Mouse (Mus musculus): ENCODE measurements at regions not wholly inside any gene's neighbourhood (a gene's known extent, or its start where the extent isn't known, plus 50 kb on each side); places are given as distances from the start of the nearest gene placed in this dataset.
"Not testable (repeated sequence)": the region's sequence is repeated elsewhere in the genome, so short reads cannot be mapped to it uniquely, and the experiment has no call there.

- H3K4me2 ChIP-seq (replicated peaks), result no peak overlapping the region
- no peak overlapping the region for H3K4me3 ChIP-seq
- 92% methylated on average over 6 of the region's 6 CpGs for WGBS
- ATAC-seq (ENCODE audit: insufficient number of reproducible peaks, insufficient read depth, low FRiP score, low TSS enrichment), result no peak
- H3K4me1 ChIP-seq, result no peaks in the 10 kb centered on the region
- H3K9me3 ChIP-seq, result no peaks in the 10 kb centered on the region
- no peaks in the 10 kb centered on the region for H3K27me3 ChIP-seq
- no peak overlapping the region for H3K27ac ChIP-seq
- H3K36me3 ChIP-seq, result no peaks in the 10 kb centered on the region
- no peak overlapping the region for H3K9ac ChIP-seq
Measured at GRCm38 (mm10) chr12:71535251-71535650, 225.6 kb downstream of the Dact1 start.

GRCm38 (mm10) chr12:71535831-71536230 is 226.1 kb downstream of the Dact1 start:
- H3K27ac ChIP-seq; H3K4me3 ChIP-seq; H3K27me3 ChIP-seq; H3K9me3 ChIP-seq; H3K4me2 ChIP-seq (replicated peaks); H3K36me3 ChIP-seq; ATAC-seq (ENCODE audit: insufficient number of reproducible peaks, insufficient read depth, low FRiP score, low TSS enrichment); H3K4me1 ChIP-seq; H3K9ac ChIP-seq: not testable (repeated sequence)
- WGBS, result 76% methylated on average over 3 of the region's 3 CpGs

GRCm38 (mm10) chr12:71538691-71539090 is 229.0 kb downstream of the Dact1 start:
- H3K4me3 ChIP-seq, result no peak overlapping the region
- H3K27ac ChIP-seq, result no peak overlapping the region
- no peak for ATAC-seq (ENCODE audit: insufficient number of reproducible peaks, insufficient read depth, low FRiP score, low TSS enrichment)
- no peak overlapping the region for H3K9ac ChIP-seq
- H3K36me3 ChIP-seq, result no peaks in the 10 kb centered on the region
- no peak overlapping the region for H3K4me2 ChIP-seq (replicated peaks)
- no peaks in the 10 kb centered on the region for H3K9me3 ChIP-seq
- H3K4me1 ChIP-seq, result peaks cover 21% of the 10 kb centered on the region
- 76% methylated on average over 7 of the region's 7 CpGs for WGBS
- H3K27me3 ChIP-seq, result no peaks in the 10 kb centered on the region

GRCm38 (mm10) chr12:71540279-71540678 is 230.6 kb downstream of the Dact1 start:
- Histone ChIP-seq H3K9me3 (no peaks in the 10 kb centered on the region), H3K27me3 (no peaks in the 10 kb centered on the region), H3K36me3 (no peaks in the 10 kb centered on the region), H3K4me1 (peaks cover 34% of the 10 kb centered on the region), H3K4me3 (no peak overlapping the region), H3K27ac (no peak overlapping the region), H3K4me2 (replicated peaks) (no peak overlapping the region), H3K9ac (no peak overlapping the region)
- 81% methylated on average over 11 of the region's 11 CpGs for WGBS
- no peak for ATAC-seq (ENCODE audit: insufficient number of reproducible peaks, insufficient read depth, low FRiP score, low TSS enrichment)

- 0 out of 2 replicates have a peak overlapping the region, but pooled peaks have one; percentile 17 for H3K27ac ChIP-seq
- H3K36me3 ChIP-seq, result no peaks in the 10 kb centered on the region
- no peaks in the 10 kb centered on the region for H3K9me3 ChIP-seq
- no peak overlapping the region for H3K4me2 ChIP-seq (replicated peaks)
- no peaks in the 10 kb centered on the region for H3K27me3 ChIP-seq
- WGBS, result 79% methylated on average over 2 of the region's 2 CpGs
- ATAC-seq (ENCODE audit: insufficient number of reproducible peaks, insufficient read depth, low FRiP score, low TSS enrichment), result no peak
- H3K4me3 ChIP-seq, result no peak overlapping the region
- no peak overlapping the region for H3K9ac ChIP-seq
- H3K4me1 ChIP-seq, result peaks cover 35% of the 10 kb centered on the region
Measured at GRCm38 (mm10) chr12:71541961-71542360, 232.3 kb downstream of the Dact1 start.

GRCm38 (mm10) chr12:71543571-71544119 is 234.0 kb downstream of the Dact1 start:
- 49% methylated on average over 7 of the region's 7 CpGs for WGBS
- H3K36me3 ChIP-seq, result no peaks in the 10 kb centered on the region
- no peak overlapping the region for H3K4me3 ChIP-seq
- H3K27ac ChIP-seq, result peak overlapping the region; percentile 55; the same call in 1 of the 2 replicates
- H3K4me2 ChIP-seq (replicated peaks), result no peak overlapping the region
- no peaks in the 10 kb centered on the region for H3K9me3 ChIP-seq
- ATAC-seq (ENCODE audit: insufficient number of reproducible peaks, insufficient read depth, low FRiP score, low TSS enrichment), result no peak
- H3K4me1 ChIP-seq, result peaks cover 35% of the 10 kb centered on the region
- H3K9ac ChIP-seq, result no peak overlapping the region
- H3K27me3 ChIP-seq, result no peaks in the 10 kb centered on the region

- Histone ChIP-seq H3K9ac (no peak overlapping the region), H3K4me1 (peaks cover 40% of the 10 kb centered on the region), H3K27ac (peak overlapping the region; percentile 55), H3K4me2 (replicated peaks) (no peak overlapping the region), H3K4me3 (no peak overlapping the region), H3K9me3 (no peaks in the 10 kb centered on the region), H3K27me3 (no peaks in the 10 kb centered on the region), H3K36me3 (no peaks in the 10 kb centered on the region)
- peak; percentile 83; the same call in 1 of the 2 replicates for ATAC-seq (ENCODE audit: insufficient number of reproducible peaks, insufficient read depth, low FRiP score, low TSS enrichment)
- whole genome bisulfite sequencing, result 27% methylated on average over 8 of the region's 8 CpGs
Measured at GRCm38 (mm10) chr12:71544401-71545159, 234.9 kb downstream of the Dact1 start.

GRCm38 (mm10) chr12:71546523-71547265 is 237.0 kb downstream of the Dact1 start:
- no peak overlapping the region for H3K4me3 ChIP-seq

GRCm38 (mm10) chr12:71549336-71549735 is 239.7 kb downstream of the Dact1 start:
- ATAC-seq (ENCODE audit: insufficient number of reproducible peaks, insufficient read depth, low FRiP score, low TSS enrichment), result no peak
- no peak overlapping the region for H3K4me3 ChIP-seq
- H3K4me2 ChIP-seq (replicated peaks), result no peak overlapping the region
- no peaks in the 10 kb centered on the region for H3K36me3 ChIP-seq
- no peak overlapping the region for H3K27ac ChIP-seq
- no peaks in the 10 kb centered on the region for H3K27me3 ChIP-seq
- WGBS, result 59% methylated on average over 6 of the region's 6 CpGs
- H3K4me1 ChIP-seq, result peaks cover 13% of the 10 kb centered on the region
- no peaks in the 10 kb centered on the region for H3K9me3 ChIP-seq
- no peak overlapping the region for H3K9ac ChIP-seq

More at GRCm38 (mm10) chr12:71546523-71547265, 237.0 kb downstream of the Dact1 start:
- WGBS, result 83% methylated on average over 9 of the region's 9 CpGs
- no peak overlapping the region for H3K9ac ChIP-seq
- no peaks in the 10 kb centered on the region for H3K27me3 ChIP-seq
- no peak for ATAC-seq (ENCODE audit: insufficient number of reproducible peaks, insufficient read depth, low FRiP score, low TSS enrichment)
- H3K4me2 ChIP-seq (replicated peaks), result no peak overlapping the region
- H3K4me1 ChIP-seq, result peaks cover 39% of the 10 kb centered on the region
- H3K36me3 ChIP-seq, result no peaks in the 10 kb centered on the region
- no peaks in the 10 kb centered on the region for H3K9me3 ChIP-seq
- H3K27ac ChIP-seq, result no peak overlapping the region

- ATAC-seq (ENCODE audit: insufficient number of reproducible peaks, insufficient read depth, low FRiP score, low TSS enrichment), result no peak
- 63% methylated on average over 2 of the region's 2 CpGs for WGBS
Measured at GRCm38 (mm10) chr12:71554212-71554611, 244.5 kb downstream of the Dact1 start.

DNA sequence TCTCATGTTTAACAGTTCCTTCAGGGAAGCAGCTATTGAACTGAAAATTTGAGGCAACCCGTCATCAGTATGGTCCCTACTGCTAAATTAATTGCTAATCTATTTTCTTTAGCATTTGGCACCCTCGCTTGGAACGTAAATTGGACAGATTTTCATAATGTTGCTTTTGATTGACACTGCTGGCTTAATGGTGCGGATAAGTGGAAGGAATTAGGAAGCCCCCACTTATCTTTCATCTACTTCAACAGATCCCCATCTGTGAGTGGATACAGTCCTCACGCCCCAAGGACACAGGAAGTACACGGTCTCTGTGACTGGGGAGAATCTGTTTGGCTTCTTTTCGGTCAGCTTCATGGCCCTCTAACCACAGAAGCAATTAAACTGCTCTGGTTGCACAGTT is 251.6 kb downstream of the Dact1 start:
- Histone ChIP-seq H3K27ac (no peak overlapping the region), H3K4me3 (no peak overlapping the region), H3K4me1 (peaks cover 10% of the 10 kb centered on the region; the same call in 1 of the 2 replicates), H3K36me3 (no peaks in the 10 kb centered on the region), H3K9me3 (no peaks in the 10 kb centered on the region), H3K4me2 (replicated peaks) (no peak overlapping the region), H3K27me3 (peaks cover 2% of the 10 kb centered on the region; the same call in 1 of the 2 replicates), H3K9ac (no peak overlapping the region)
- WGBS, result 37% methylated on average over 7 of the region's 7 CpGs
- no peak for ATAC-seq (ENCODE audit: insufficient number of reproducible peaks, insufficient read depth, low FRiP score, low TSS enrichment)

More at GRCm38 (mm10) chr12:71554212-71554611, 244.5 kb downstream of the Dact1 start:
- Histone ChIP-seq H3K4me3 (no peak overlapping the region), H3K36me3 (no peaks in the 10 kb centered on the region), H3K9me3 (no peaks in the 10 kb centered on the region), H3K27ac (no peak overlapping the region), H3K4me1 (peaks cover 2% of the 10 kb centered on the region; the same call in 1 of the 2 replicates), H3K9ac (no peak overlapping the region), H3K4me2 (replicated peaks) (no peak overlapping the region), H3K27me3 (no peaks in the 10 kb centered on the region)
